Mouse (Mus musculus) thymus, adult 2 months (tissue): ENCODE results near the gene Rasal3.

Experiments used
- CTCF ChIP-seq: fragments of 200-500 bp; IDR thresholded peaks from 2 replicates; pipeline ENCODE4 v1.5.1; 2012; ENCODE audit warnings: mild to moderate bottlenecking, control low read depth, low read length, moderate library complexity, borderline replicate concordance; ENCODE audit not compliant: control insufficient read depth, poor library complexity, insufficient read depth; ENCODE audit errors: extremely low read depth
- POLR2A ChIP-seq: fragments of 200-500 bp; IDR thresholded peaks from 2 replicates; pipeline ENCODE4 v1.6.1; 2012; ENCODE audit warnings: mild to moderate bottlenecking, low read length, control low read depth, moderate library complexity; ENCODE audit not compliant: control insufficient read depth, poor library complexity, insufficient read depth; ENCODE audit errors: extremely low read depth

DNA sequence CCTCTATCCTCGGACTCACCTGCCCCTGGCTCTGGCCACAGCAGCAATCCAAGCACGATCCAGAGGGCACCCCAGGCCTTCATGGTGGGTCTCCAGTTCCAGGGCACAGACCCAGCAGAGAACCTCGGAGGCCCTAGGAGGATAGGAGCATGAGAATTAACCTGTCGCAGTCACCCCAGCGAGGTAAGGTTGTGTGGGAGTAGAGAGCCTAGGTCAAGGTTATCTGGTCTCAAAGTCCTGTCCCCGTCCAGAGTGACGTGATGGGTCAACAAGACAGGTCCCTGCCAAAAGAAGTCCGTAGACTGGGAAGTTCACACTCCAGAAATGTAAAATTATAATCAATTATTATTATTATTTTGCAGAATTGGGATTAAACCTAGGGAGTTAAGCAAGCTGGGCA, 17.4 kb upstream of the Rasal3 start:
- TF ChIP-seq CTCF (no peak), POLR2A (no peak)
